Mouse (Mus musculus) layer of hippocampus, adult 18-20 months (tissue): Measurements from ENCODE around the gene Sergef. TPM values are rescaled to one million over a fixed set of nuclear protein-coding genes. Genes with fewer than 3 reads are reported as not detected.
A peak's percentile ranks its signal among the peaks of the same experiment; 100 is the strongest.
"Not testable (repeated sequence)": the region's sequence is repeated elsewhere in the genome, so short reads cannot be mapped to it uniquely, and the experiment has no call there.

ENCODE experiments used
- DNase-seq, 2 experiments: peaks; one replicate each; pipeline ENCODE4 v3.0.0; 2022; ENCODE audit warnings: low spot score in 2 of 2
- long read RNA-seq: library from polyadenylated mRNA; stranded (forward); transcript quantifications from one replicate; pipeline ENCODE4 v2.0.0, GENCODE M21; 2021
- total RNA-seq, 2 experiments: library from RNA; stranded (reverse); gene quantifications; 2 replicates each; pipeline ENCODE4 v1.2.3; 2021

The Sergef gene
- total RNA-seq = 10 to 100 TPM; 47.9 to 50.8 TPM
- long read RNA-seq, transcript Sergef-201 (11 exons, 1,465 nt) = major isoform, 15 of 40 reads
- long read RNA-seq, partial matches to known transcripts = 8 of 40 reads
- long read RNA-seq, other reads (novel, unspliced or antisense) = 16 of 40 reads

DNA sequence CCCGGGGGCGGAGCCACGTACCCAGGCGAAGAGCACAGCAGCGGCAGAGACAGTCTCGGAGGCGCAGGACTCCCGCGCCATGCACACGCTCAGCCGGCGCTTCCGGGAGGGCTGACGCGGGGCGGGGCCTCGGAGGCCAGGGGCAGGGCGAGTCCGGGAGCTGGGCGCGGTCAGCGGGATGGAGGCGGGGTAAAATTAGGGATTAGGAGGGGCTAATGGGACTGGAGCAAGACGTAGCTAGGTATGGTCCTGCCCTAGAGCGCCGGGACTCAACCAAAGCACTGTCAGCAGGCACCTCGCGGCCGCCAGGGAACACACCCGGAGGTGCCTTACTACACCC, at the start of gene Sergef:
Gene Sergef, minus strand, starts transcription at position 116 of the 340 bp plus-strand sequence.
- DNase-seq = peak; percentile 89 to 90

DNA sequence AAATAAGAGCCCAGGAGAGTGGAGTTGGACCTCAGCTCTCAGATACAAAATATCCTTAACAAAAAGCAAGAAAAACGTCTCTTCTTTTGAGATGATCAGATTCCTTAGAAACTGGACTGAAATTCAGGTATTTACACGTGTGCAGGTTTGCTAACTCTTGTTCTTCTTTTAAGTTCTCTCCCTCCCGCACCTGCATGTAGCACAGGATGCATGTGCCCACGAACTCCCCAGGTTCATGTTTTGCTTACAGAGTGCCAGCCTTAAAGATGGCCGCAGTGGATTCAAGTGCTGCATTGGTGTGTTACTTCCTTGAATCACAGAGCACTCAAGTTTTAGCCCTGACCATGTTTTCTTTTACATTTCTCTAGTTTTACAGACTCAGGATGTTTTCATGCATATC, 47.2 kb upstream of the Sergef start:
- DNase-seq = no peak

DNA sequence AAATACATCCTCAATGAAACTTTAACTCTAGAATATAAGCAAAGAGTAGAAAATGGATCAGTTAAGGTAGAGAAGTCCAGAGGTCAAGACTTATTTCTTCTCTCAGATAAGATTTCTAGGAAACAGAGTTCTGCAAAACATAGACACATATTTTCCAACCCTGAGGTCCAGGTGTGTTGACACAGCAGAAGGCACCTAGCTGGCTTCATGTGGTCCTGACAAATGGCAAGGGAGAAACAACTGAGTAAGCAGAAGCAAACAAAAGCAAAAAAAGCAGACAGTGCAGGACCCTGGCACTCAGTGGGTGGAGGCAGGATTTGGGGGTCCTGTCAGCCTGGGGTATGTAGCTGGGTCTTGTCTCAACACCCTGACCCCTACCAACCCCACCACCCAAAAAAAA, 41.1 kb upstream of the Sergef start:
- DNase-seq = no peak

DNA sequence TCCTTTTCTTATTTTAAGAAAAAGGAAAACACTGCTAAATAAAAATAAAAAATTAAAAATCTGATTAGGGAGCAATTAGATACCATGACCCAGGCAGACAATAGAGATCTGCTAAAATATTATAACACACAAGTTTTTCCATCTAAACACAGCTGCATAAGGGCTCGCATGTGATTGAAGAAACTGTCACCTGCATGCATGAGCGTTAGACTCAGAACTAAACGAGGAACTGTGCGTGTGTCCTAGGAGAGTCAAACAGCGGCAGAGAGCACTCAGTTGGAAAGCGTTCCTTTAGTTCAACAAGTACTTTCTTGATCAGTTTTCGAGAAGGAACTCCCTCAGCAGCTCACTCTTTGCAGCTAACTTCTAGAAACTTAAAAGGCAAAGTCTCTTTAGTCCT, 39.4 kb upstream of the Sergef start:
- not testable (repeated sequence) for DNase-seq

DNA sequence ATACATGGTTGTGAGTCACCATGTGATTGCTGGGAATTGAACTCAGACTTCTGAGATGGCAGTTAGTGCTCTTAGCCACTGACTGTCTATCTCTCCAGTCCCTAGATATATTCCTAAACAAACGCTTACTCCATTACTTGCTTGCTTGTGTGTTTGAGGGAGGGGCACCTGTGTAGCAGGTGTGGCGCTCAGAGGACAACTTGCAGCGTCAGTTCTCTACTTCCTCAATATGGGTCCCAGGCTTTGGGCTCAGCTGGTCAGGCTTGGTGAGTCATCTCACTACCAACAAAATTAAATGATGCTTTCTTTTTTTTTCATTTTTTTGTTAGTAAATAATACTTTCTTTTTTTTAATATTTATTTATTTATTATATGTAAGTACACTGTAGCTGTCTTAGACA, 38.8 kb upstream of the Sergef start:
- DNase-seq = no peak

DNA sequence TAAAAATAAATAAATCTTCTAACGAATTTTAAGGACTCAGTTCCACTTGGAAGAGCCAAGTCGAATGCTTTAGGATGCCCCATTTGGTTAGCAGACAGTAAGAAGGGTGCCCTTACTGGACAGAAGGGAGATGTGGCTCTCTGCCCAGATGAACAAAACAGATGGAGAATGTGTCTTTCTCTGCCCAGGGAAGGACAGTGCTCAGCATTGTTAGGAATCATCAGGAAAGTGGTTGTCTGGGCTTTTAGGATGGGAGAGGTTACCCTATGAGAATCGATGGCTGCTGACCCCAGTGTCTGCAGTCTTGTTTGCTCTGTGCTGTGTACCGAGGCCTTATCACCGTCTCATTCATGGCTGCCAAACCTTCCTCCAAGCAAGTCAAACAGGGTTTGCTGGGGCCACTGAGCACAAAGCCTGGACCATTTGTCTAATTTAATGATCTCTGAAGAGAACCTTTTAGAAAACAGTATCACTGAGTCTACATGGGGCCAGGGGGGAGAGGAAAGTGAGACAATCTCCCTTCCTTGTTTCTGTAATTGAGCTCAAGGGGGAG, 37.3 kb upstream of the Sergef start:
- DNase-seq = no peak

DNA sequence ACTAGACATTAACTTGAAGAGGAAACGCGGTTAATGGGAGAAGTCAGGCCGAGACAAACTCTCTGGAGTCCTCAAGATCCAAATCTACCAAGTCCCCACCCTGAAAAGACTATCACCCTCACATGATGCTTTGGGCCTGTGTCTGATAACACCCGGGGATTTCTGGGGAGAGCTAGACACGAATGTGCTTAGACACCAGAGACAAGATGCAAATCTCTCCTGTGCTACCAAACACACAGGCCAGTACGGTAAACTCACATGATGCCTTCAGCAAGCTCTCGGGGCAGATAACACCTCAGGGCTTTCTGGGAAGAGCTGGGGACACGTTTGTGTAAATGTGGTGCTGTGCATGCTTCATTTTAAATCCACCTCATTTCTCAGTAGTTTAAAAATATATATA, 36.3 kb upstream of the Sergef start:
- DNase-seq = no peak

DNA sequence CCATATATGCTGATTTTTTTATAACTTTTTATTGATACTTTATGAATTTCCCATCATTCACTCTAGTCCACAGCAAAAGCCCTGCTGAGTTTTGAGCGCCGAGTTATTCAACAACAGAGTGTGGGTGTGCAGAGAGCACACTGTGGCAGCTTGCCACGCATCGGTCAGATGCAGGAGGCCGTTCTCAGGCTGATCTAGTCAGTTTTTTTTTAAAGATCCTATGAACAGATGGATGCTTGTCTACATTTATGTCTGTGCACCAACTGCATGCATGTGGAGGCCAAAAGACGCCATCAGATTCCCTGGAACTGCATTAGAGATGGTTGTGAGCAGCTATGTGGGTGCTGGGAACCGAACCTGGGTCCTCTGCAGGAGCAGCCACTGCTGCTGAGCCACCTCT, 35.5 kb upstream of the Sergef start:
- DNase-seq = peak; percentile 44 to 73

DNA sequence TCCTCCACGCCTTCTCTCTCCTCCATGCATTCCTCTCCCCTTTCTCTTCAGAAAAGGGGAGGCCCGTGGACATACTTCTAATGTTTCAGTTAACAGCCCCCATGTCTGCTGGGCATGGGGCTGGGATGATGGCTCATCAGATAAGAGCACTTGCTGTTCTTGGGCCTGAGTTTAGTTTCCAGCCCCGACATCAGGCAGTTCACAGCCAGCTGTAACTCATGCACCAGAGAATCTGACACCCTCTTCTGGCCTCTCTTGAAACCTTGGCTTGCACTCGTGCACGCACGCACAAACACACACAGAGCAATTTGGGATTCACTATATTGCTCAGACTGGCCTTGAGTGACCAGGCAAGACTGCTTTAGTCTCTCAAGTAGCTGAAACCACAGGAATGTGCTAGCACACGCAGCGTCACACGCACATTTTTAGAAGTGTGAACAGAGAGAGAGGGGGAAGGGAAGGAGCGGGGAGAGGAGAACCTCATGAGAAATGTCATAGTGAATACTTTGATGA, 32.6 kb upstream of the Sergef start, which contains the start of gene Tph1:
Gene Tph1, minus strand, starts transcription at position 378 of the 513 bp plus-strand sequence.
- no peak for DNase-seq

DNA sequence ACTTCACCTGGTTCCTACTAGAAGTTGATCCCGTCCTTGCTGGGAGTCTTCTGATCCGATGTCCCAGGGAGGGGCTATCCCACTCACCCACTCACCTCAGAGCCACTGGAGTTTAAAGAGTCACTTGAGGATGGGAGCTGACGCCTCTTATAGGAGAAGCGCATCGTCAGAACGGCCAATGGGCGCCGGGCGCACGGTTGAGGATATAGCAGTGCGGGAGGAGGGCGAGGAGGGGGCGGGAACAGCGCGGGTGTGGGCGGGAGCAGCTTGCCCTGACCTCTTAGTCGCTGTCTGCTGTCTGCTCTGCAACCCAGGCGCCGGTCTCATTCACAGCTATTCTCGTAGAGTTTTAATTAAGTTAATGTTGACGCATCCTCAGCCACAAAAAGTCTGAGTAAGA, 27.6 kb upstream of the Sergef start:
- DNase-seq = no peak

DNA sequence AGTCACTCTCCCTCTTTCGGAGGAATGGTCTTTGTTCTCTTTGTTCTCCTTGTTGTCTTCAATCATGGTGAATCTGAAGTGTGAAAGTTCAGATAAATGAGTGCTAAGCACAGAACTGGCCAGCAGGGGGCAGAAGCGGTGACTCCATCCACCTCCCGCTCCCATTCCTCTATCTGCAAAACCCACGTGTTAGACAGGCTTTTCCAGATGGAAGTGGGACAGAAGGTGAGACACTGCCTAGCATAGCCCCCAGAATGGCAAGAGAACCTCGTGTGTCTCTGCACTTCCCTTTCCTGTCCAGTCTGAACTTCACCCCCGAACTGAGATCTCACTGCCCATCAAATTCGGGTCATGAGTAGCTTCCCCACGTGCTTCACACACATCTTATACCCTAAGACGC, 25.6 kb upstream of the Sergef start:
- peak in 1 of 2 experiments; percentile 49 for DNase-seq

DNA sequence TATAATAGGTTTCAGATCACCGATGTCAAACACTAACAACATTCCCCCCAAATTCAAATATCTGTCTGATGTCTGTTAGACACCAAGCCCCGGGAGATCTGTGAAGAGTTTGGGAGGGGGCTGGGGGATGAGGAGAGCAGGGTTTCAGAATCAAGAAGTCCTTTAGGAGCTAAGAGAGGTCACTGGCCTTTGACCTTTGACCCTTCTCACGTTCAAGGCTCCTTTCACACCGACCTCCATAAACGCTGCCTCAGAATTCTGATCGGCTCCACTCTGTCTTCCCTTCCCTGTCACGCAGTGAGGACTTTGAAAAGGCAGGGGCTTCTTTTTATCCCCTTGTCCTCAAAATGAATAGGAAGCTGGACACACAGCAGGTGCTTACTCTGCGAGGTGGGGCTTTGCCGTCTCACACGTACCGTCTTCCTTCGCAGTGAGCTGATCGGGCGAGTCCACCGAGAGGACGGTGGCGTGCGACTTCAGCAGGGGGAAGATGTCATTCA, 22.0 kb upstream of the Sergef start:
- DNase-seq = no peak

DNA sequence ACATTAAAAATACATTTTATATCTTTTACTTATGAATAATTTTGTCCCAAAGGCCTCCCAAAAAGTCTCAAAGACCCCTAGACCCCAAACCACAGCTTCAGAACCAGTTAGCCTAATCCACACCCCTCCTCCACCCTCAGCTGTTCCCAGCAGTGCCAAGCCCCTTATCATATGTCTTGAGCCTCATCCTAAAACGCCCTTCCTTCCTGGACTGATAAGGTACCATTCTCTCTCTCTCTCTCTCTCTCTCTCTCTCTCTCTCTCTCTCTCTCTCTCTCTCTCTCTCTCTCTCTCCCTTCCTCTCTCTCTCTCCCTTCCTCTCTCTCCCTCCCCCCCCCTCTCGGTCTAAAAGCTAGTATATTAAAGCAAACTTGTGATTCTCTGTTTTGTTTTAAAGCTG, 12.7 kb upstream of the Sergef start:
- no peak for DNase-seq

DNA sequence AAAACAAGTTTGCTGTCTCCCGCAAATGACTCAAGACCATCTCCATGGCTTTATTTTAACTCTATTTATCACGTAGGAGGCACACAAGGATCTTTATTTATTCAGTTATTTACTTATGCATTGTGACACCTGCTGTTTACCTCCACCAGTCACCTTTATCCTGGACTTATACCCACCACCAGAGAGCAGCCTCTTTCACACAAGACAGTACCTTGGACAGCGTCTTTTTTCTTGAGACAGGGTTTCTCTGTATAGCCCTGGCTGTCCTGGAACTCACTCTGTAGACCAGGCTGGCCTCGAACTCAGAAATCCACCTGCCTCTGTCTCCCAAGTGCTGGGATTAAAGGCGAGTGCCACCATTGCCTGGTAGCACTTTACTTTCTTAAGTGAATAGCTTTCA, 10.6 kb upstream of the Sergef start:
- DNase-seq = not testable (repeated sequence)

DNA sequence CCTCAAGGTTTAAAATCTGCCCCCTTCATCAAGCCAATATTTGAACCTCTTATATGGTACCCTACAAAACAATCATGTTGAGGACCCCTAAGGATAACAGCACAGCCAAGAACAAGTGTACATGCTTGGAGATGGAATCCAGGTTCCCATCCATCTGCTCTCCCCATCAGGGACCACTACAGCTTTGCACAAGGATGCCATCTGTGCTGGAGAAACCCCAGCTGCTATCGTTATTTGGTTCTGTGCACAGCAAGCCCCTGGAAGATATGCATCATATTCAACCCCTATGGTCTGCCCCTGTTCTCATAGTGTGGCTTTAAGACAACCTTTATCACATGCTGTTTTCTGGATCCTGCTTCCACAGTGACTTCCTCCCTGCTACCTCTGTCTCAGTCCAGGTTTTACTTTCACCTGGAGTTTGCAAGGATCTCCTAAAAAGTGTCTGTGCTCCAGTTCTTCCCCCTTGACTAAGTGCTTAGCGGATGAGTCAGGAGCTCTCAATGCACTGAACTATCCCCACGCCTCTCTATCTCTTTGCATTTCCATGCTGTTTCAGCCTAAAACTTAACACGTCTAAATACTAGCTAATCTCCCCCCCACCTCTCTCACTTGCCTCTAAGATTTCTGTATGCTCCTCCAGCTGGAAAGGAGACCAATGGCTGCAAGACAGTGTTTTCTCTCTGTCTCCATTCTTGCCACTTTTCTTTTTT, 9.0 kb upstream of the Sergef start:
- peak in 1 of 2 experiments; percentile 61 for DNase-seq

DNA sequence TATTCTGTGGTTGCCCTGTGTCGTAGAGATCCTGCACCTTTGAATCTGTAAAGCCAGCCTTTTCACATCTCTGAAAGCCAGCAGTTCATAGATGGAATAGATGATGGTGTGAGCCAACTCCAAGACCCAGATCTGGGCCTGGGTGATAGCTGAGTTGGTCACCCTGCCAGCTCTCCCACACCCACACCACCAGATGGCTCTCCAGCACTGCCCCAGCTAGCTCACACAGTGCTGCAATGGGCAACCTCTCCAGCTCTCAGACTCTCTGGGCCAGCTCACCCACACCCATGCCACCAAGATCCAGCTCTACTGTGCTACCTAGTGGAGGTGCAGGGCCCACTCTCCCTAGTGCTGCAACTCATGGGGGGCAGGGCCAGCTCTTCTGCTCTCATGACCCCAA, 3.6 kb upstream of the Sergef start:
- DNase-seq = no peak

DNA sequence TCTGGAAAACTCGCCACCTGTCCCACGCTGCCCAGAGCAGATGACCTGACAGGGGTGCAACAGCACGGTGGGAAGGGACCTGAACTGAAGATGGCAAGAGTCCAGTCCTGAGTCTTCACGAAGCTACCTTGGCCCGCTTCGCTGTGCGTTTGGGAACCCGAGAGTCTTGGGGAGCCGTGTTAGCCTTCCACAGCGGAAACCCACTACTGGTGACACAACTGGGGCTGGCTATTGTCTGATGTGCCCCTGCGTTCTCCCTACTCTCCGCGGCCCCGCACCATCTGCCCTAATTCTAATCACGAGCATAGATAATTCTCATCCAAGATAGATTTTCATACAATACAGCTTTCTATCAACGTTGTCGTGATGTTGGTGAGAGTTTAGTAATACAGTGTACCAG, 455 bp upstream of the Sergef start:
- no peak for DNase-seq

DNA sequence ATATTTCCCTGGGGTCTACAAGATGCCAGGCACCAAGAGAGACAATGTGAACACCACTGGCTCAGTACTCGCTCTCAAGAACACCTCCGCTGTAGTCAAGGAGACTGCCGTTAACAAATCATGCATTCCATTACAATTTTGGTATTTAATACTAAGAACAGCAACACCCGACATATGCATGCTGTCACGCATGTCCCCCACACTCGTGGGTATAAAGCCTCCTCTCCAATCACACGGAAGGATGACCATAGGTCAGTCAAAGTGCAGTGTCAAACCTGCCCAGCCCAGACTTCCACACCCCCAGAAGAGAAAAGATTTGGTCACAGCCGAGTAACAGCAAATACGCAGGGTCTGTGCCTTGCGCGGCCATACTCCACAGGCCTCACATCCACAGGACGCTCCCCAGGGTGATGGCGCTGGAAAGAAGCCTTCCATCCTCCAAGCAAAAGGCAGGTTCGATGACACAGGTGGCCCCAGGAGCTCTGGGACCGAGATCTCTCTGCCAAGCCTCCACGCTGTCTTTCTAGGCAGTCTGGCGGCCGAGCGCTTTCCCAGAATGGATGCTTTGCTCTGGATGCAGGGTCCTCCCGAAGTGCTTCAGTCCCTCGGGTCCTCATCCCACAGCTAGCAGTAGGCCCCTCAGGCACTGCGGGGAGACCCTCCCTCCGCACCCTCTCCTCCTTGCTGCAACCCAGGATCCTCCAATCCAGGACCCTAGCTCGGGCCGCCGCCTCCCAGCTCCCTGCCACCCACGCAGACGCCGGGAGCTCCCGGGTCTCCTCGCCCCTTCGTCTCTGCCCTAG, 517 bp downstream of the Sergef start:
- DNase-seq = peak in 1 of 2 experiments; percentile 54

DNA sequence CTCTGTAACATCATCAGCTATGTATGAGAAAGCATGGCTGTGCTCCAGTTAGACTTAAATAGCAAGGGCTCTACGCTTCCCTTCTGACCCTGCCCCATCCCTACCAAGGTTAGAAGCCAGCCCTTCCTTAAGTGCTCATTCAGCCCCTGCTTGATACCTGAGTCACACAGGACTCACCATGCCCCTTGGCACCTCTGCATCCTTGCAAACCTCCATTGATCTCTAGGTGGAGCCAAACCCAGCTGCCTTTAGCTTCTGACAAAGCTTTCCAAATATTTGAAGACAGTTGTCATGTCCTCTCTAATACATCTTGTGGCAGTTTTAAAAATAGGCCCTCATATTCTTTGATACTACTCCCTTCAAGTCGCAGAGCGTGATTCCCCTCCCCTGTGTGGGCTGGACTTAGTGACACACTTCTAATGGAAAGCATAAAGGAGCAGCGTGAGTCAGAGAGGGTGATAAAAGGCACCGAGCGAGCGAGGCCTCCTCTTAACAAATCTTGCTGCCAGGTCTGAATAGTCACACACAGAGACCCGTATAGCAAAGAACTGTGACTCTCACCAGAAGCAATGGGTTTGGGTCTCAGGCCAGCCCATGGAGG, 11.1 kb downstream of the Sergef start:
- DNase-seq = no peak

DNA sequence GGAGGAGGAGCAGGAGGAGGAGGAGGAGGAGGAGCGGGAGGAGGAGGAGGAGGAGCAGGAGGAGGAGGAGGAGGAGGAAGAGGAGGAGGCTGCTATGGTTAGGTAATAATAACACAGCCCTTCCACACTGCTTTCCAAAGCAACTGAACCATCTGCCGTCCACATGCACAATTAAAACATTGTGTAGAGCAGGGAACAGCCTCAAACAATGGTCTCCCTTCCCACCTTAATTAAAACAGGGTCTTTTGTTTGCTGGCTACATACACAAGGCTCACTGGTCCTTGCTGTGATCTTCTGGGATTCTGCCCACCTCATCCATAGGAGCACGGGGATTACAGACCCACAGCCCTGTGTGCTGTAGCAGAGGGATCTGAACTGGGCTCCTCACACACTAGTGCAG, 15.6 kb downstream of the Sergef start:
- peak in 1 of 2 experiments; percentile 60 for DNase-seq

DNA sequence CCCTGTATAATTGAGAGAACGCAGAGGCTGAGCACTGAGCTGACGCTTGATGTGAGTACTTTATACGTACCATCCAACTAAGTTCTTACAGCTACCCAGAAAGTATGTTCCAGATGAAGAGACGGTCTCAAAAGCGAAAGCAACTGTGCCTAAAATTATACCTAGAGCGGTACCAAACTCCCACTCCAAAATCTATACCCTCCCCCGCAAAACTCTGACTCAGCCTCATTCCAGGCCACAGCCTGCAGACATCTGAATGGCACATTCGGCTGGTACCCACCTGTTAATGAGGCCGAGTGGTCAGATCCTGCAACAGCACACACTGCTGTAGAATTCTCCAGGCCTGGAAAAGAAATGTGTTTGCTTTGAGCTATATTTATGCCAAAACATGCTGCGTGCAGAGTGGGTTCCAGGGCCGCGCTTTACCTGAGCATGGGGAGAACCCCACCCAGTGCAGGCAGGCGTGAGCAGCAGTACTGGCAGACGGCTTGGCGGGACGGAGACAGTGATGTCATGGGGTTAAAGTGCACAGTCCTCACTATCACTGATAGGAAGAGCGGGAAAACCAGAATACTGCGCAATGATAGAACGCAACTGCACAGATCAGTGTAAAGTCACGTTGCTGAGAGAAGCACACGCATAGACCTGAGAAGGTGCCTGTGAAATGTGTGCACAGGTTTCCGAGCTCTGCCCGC, 21.0 kb downstream of the Sergef start:
- DNase-seq = peak in 1 of 2 experiments; percentile 55
